Mouse (Mus musculus): Measurements from ENCODE around the gene Immp2l. TPM values are rescaled to one million over a fixed set of nuclear protein-coding genes. Genes with fewer than 3 reads are reported as not detected.
"Not testable (repeated sequence)": the region's sequence is repeated elsewhere in the genome, so short reads cannot be mapped to it uniquely, and the experiment has no call there.

The Immp2l gene
- polyA plus RNA-seq, 1 experiment from 2014 or later: 30.5 TPM

GRCm38 (mm10) chr12:41774623-41775323, 750.9 kb downstream of the Immp2l start:
- Histone ChIP-seq H3K4me3 (ENCODE audit: low read depth, low read length) (no peak overlapping the region), H3K9ac (ENCODE audit: low read depth, low read length) (no peak overlapping the region), H3K36me3 (ENCODE audit: control insufficient read depth, insufficient read depth) (no peaks in the 10 kb centered on the region), H3K4me1 (replicated peaks; ENCODE audit: control insufficient read depth, insufficient read depth, low read length) (no peaks in the 10 kb centered on the region), H3K9me3 (ENCODE audit: control insufficient read depth) (no peaks in the 10 kb centered on the region), H3K27ac (ENCODE audit: low read depth, low read length) (no peak overlapping the region), H3K4me2 (replicated peaks; ENCODE audit: low read depth) (no peak overlapping the region), H3K27me3 (replicated peaks; ENCODE audit: control insufficient read depth, insufficient read depth, low read length) (no peaks in the 10 kb centered on the region)
- WGBS: 90% methylated on average over 5 of the region's 5 CpGs
- ATAC-seq: no peak
- TF ChIP-seq CTCF (IDR thresholded peaks at IDR 0.05; ENCODE audit: low read depth): no peak

GRCm38 (mm10) chr12:41777762-41778161, 753.9 kb downstream of the Immp2l start:
- not testable (repeated sequence) for H3K4me1 ChIP-seq (replicated peaks; ENCODE audit: control insufficient read depth, insufficient read depth, low read length); H3K27me3 ChIP-seq (replicated peaks; ENCODE audit: control insufficient read depth, insufficient read depth, low read length); H3K36me3 ChIP-seq (ENCODE audit: control insufficient read depth, insufficient read depth); H3K4me3 ChIP-seq (ENCODE audit: low read depth, low read length); H3K27ac ChIP-seq (ENCODE audit: low read depth, low read length); H3K9ac ChIP-seq (ENCODE audit: low read depth, low read length); H3K9me3 ChIP-seq (ENCODE audit: control insufficient read depth); ATAC-seq; H3K4me2 ChIP-seq (replicated peaks; ENCODE audit: low read depth)
- no CpG with 5 or more reads among the region's 4 CpGs for WGBS

GRCm38 (mm10) chr12:41793681-41794080, 769.8 kb downstream of the Immp2l start:
- H3K36me3 ChIP-seq (ENCODE audit: control insufficient read depth, insufficient read depth); H3K9me3 ChIP-seq (ENCODE audit: control insufficient read depth); H3K4me1 ChIP-seq (replicated peaks; ENCODE audit: control insufficient read depth, insufficient read depth, low read length); H3K4me2 ChIP-seq (replicated peaks; ENCODE audit: low read depth); H3K27me3 ChIP-seq (replicated peaks; ENCODE audit: control insufficient read depth, insufficient read depth, low read length); H3K9ac ChIP-seq (ENCODE audit: low read depth, low read length); H3K4me3 ChIP-seq (ENCODE audit: low read depth, low read length); ATAC-seq; H3K27ac ChIP-seq (ENCODE audit: low read depth, low read length): not testable (repeated sequence)
- 84% methylated on average over 1 of the region's 1 CpGs for WGBS

GRCm38 (mm10) chr12:41829517-41829916, 805.6 kb downstream of the Immp2l start:
- no peak for ATAC-seq
- Histone ChIP-seq H3K27me3 (replicated peaks; ENCODE audit: control insufficient read depth, insufficient read depth, low read length) (no peaks in the 10 kb centered on the region), H3K4me1 (replicated peaks; ENCODE audit: control insufficient read depth, insufficient read depth, low read length) (no peaks in the 10 kb centered on the region), H3K9me3 (ENCODE audit: control insufficient read depth) (no peaks in the 10 kb centered on the region), H3K27ac (ENCODE audit: low read depth, low read length) (no peak overlapping the region), H3K36me3 (ENCODE audit: control insufficient read depth, insufficient read depth) (no peaks in the 10 kb centered on the region), H3K4me2 (replicated peaks; ENCODE audit: low read depth) (no peak overlapping the region), H3K9ac (ENCODE audit: low read depth, low read length) (no peak overlapping the region), H3K4me3 (ENCODE audit: low read depth, low read length) (no peak overlapping the region)
- TF ChIP-seq CTCF (IDR thresholded peaks at IDR 0.05; ENCODE audit: low read depth): no peak
- WGBS: 89% methylated on average over 6 of the region's 6 CpGs

GRCm38 (mm10) chr12:41831731-41832130, 807.8 kb downstream of the Immp2l start:
- no peak for ATAC-seq
- Histone ChIP-seq H3K27me3 (replicated peaks; ENCODE audit: control insufficient read depth, insufficient read depth, low read length) (no peaks in the 10 kb centered on the region), H3K36me3 (ENCODE audit: control insufficient read depth, insufficient read depth) (no peaks in the 10 kb centered on the region), H3K4me3 (ENCODE audit: low read depth, low read length) (no peak overlapping the region), H3K4me2 (replicated peaks; ENCODE audit: low read depth) (no peak overlapping the region), H3K9ac (ENCODE audit: low read depth, low read length) (no peak overlapping the region), H3K27ac (ENCODE audit: low read depth, low read length) (no peak overlapping the region), H3K9me3 (ENCODE audit: control insufficient read depth) (no peaks in the 10 kb centered on the region), H3K4me1 (replicated peaks; ENCODE audit: control insufficient read depth, insufficient read depth, low read length) (no peaks in the 10 kb centered on the region)
- no peak for TF ChIP-seq CTCF (IDR thresholded peaks at IDR 0.05; ENCODE audit: low read depth)
- WGBS: 84% methylated on average over 7 of the region's 7 CpGs

GRCm38 (mm10) chr12:41834646-41835045, 810.8 kb downstream of the Immp2l start:
- Histone ChIP-seq H3K4me3 (ENCODE audit: low read depth, low read length) (no peak overlapping the region), H3K36me3 (ENCODE audit: control insufficient read depth, insufficient read depth) (no peaks in the 10 kb centered on the region), H3K9ac (ENCODE audit: low read depth, low read length) (no peak overlapping the region), H3K4me2 (replicated peaks; ENCODE audit: low read depth) (no peak overlapping the region), H3K9me3 (ENCODE audit: control insufficient read depth) (no peaks in the 10 kb centered on the region), H3K27ac (ENCODE audit: low read depth, low read length) (no peak overlapping the region), H3K4me1 (replicated peaks; ENCODE audit: control insufficient read depth, insufficient read depth, low read length) (no peaks in the 10 kb centered on the region), H3K27me3 (replicated peaks; ENCODE audit: control insufficient read depth, insufficient read depth, low read length) (no peaks in the 10 kb centered on the region)
- ATAC-seq: no peak
- TF ChIP-seq CTCF (IDR thresholded peaks at IDR 0.05; ENCODE audit: low read depth): no peak
- WGBS: 83% methylated on average over 2 of the region's 2 CpGs

Data from intestine, postnatal 0 days (tissue).